Mouse (Mus musculus) retina, postnatal 7 days (tissue): Measurements from ENCODE around the gene Actn3.

Experiments
- DNase-seq: peaks from one replicate; pipeline ENCODE4 v3.0.0-alpha.2; 2012; ENCODE audit warnings: low read depth, low spot score

The Actn3 gene

DNA sequence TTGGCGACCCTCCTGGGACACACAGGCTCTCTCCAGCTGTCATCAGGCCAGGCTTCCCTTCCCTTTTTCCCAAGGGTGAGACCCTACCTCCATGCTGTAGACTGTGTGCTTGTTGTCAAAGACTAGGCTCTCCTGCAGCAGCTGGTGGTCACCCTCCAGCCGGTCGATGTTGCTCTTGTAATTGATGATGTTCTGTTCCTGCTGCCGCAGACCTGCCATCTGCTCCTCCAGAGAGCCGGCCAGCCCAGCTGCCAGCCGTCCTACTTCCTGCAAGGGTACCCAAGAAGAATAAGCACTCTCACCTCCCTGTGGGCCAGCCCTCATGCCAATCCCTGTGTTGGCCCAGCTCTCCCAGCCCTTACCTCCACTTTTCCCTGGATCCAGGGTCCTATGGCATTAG is 14.7 kb downstream of the Actn3 start:
- no peak for DNase-seq

DNA sequence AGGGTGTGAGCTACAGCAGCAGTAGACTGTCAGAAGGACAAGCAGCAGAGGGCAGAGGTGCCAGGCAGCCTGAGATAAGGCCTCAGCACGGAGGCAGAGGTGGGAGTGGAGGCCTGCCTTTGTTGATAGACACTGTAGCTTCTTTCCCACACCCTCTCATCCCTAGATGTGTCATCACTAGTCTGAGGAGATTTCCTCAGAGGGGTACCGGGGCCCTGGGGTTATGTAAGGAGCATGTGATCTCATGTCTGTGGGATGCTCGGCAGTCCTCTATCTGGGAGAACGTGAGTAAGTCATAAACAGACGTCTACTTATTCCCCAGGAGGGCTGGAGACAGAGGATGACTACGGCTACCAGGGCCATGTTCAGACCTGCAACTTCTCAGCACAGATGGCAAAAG is 18.6 kb downstream of the Actn3 start:
- DNase-seq, result no peak

DNA sequence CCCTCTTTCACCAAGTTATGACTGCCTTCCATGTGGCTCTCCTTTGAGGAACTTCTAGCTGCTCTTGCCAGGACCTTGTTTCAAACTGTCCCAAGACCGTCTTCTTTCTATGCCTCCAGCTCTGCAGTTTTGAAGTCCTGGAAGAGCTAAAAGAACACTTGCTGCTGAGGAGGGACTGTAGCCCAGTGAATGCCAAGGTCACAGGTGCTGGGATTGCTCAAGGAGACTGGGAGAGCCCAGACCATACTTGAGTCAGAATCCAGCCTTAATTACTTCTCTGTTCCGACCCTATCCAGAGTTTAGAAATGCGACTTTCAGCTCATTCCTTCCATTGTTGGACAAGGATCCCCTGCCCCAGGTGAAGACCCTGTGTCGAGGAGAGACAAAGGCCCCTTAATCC is 21.8 kb downstream of the Actn3 start:
- DNase-seq, result no peak

DNA sequence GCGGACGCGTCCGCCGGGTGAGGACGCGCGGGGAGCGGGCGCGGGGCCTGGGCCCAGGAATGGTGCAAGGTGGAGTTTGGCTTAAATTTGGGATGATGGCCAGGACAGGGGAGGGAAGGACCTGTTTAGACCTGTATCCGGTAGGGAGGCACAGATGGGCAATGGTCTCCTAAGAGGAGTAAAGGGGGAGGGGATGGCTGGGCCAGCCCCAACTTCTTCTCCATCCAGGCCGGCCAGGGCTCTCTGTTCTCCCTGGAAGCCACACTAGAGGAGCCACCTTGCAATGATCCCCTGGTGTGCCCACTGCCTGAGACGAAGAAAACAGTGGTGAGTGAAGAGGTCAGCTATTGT is 22.3 kb downstream of the Actn3 start:
- no peak for DNase-seq

DNA sequence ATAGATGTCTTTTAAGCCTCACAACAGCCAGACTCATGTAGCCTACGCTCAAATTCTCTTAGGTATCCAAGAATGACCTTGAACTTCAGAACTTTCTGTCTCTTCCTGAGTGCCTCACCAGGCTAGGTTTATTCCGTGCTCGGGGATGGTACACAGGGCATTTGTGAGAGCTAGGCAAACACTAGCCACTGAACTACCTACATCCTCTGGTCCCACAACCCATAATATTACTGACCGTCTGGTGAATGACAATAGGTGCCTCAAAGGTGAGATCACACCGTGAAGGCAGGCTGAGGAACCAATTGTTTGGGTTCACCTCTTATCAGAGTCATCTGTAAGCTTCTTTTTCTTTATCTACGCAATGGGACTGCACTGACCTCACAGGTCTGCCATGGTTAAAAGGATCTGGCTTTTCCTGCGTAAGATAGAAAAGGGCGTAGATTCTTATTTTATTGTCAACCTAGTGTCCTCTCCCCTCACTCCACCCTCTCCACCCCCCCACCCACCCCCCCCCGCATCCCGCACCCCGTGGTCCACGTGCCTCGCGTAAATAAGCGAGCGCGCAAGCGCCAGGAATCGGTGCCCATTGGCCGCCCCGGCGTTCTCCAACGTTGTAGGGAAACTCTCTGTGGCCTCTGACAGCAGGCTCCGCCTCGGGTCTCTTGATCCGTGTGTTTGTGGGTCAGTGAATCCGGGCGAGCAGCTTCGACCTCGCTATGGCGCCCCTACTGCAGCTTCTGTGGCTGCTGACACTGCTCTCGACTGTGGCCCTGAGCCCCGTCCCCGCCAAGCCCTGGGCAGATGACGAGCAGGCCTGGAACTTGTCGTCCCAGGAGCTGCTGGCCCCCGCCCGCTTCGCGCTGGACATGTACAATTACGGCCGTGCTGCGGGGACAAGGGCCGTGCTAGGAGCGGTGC is 22.9 kb downstream of the Actn3 start, which contains the start of gene Ctsf:
Gene Ctsf, plus strand, starts transcription at position 579 of the 918 bp plus-strand sequence.
- DNase-seq, result peak; percentile 91

DNA sequence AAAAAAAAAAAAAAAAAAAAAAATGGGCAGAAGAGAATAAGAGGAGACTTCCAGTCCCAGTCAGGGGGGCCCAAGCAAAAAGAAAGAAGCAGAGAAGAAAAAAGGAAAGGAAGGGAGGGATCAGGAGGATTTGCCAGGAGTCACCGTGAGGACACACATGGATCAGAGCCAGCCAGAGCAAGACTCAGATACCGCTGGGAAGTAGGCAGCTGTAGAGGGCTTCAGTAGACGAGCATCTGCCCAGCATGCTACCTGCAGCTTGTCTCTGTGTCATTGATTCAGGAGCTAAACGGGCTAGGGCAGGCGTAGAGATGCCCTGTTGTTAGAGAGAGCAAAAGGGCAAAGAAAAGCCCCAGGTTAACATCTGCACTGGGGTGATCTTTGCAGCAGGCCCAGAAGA is 27.4 kb downstream of the Actn3 start:
- no peak for DNase-seq

DNA sequence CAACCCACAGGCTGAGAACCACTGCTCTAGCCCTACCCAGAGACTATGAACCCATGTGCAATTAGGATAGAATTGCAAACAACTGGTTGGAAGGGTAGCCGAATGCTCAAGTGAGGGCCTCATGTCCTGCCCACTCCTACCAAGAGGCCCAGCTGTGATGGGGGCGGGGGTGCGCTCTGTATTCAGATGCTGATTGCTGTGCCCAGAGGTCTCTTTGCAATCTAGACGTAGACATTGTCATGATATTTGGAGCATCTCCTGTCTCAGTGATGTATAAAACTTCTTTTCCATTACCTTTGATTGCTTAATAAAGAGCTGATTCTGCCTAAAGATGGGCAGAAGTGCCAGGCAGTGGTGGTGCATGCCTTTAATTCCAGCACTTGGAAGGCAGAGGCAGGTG is 27.9 kb downstream of the Actn3 start:
- no peak for DNase-seq

DNA sequence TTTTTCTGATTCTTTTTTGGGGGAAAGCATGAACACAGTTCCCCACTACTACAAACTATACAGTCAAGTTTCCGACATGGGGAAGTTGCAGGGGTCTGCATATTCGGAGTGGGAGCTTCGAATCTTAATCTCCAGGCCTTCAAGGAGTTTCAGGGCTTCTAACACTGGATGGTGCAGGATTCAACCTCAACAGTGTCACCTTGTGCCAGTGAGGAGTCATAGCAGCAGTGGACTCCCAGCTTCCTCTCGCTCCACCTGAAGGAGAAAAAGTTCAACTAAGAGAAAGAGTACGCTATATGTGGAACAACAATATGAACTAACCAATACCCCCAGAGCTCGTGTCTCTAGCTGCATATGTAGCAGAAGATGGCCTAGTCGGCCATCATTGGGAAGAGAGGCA is 30.2 kb downstream of the Actn3 start:
- no peak for DNase-seq

DNA sequence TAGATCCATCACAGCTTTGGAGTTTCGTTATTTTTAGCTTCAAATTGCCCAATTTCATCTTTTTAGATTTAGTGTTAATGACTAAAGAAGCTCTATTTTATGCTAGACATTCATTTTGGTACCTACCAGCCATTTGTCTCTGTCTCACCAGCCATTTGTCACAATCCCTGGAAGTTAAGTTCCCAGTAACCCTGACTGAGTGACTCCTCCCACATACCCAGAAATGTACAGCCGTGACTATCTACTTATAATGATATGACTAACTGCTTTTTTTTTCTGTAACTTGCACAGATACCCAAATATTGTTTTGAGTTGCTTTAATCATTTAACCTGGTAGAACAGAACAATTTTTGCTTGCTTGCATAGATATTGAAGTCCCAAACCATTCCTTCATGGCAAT is 31.9 kb downstream of the Actn3 start:
- DNase-seq, result no peak

DNA sequence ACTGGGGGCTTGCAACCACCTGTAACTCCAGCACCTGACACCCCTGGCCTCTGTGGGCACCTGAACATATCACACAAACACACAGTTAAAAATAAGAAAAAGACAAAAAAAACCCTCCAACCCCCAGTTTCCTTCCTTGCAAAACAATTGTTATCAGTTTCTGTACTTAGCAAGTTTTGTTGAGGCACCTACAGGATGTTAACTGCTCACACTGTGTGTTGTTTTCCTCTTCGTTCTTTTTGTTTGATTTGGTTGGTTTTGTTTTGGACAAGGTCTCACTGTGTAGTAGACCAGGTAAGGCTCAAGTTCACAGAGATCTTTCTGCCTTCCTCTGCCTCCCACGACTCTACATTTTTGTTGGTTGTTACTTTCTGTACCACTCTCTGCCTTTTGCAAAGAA is 35.1 kb downstream of the Actn3 start:
- no peak for DNase-seq

DNA sequence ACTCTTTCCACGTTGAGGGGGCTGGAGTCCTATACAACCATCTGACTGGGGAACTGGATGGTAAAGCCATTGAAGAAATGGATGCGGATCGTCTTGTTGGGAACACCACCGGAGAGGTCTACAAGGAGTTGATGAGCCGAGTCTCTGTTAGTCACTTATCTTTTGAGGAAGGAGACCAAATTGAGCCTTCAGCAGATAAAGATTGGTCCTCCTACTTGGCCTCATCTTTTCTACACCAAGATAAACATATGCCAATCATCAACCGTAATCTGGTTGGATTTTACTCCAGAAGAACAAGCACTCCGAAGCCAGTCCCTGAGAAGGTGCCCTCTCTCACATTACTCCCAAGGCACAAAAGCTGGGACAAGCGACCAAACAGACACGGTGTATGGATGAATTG is 36.9 kb downstream of the Actn3 start:
- no peak for DNase-seq

DNA sequence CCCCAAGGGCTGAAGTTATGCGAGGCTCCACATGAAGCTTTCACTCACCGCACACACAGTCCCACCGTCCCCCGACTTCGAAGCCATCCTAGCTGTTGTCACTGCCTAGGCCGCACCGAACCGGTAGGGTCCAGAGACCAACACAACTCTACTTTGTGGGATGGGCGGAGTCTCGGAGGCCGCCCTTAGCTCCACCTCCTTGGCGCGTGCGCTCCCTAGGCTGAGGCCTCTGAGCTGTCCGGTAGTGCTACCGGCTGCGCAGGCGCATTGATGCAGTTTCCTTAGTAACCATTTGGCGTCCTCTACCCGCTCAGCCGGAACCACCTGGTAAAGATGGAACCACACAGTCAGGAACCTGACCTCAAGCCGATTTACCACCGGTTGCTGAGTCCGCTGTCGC is 38.6 kb downstream of the Actn3 start, which contains the start of the genes Ccs and Ccdc87:
Gene Ccs, minus strand, starts transcription at position 184 of the 400 bp plus-strand sequence.
Gene Ccdc87, plus strand, starts transcription at position 218 of the 400 bp plus-strand sequence.
- peak; percentile 91 for DNase-seq

DNA sequence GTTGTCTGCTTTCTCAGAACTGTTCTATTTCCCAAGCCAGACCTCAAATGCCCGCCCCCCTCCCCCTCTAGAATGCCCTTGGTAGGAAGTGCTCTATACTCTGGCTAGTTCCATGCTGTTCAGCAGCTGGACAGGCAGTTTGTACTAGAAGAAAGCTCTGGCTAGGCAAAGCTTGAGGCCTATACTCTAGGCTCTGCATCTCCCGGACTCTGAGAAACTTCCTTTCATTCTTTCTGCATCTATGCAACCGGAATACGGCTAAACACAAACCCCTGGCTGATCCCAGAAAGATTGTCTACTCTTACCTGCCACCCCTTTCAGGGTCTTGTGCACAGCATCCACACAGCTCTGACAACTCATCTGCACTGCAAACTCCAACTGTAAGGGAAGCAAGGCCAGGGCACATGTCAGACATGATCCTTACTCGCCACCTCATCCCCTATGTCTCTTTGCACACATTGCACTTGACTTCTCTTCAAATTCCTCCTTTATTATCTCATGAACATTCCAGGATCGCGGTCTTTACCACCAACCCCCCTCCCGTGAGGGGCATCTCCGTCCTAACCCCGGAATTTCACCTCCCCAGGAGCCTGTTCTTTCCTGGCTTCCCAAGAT is 39.1 kb downstream of the Actn3 start:
- no peak for DNase-seq

DNA sequence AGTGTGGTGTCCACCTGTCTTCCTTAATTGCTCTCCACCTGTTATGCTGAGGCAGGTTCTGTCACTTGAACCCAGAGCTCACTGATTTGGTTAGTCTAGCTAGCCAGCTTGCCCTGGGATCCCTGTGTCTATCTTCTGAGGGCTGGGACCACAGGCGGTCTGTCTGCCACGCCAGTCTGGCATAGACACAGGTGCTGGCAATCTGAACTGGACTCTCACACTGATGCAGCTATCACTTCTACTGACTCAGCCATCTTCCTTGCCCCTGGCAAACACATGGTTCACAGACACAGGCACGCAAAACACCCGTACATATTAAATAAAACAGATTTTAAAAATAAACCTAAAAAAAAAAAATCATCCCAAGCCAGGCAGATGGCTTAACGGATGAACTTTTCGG is 40.7 kb downstream of the Actn3 start:
- DNase-seq, result no peak

DNA sequence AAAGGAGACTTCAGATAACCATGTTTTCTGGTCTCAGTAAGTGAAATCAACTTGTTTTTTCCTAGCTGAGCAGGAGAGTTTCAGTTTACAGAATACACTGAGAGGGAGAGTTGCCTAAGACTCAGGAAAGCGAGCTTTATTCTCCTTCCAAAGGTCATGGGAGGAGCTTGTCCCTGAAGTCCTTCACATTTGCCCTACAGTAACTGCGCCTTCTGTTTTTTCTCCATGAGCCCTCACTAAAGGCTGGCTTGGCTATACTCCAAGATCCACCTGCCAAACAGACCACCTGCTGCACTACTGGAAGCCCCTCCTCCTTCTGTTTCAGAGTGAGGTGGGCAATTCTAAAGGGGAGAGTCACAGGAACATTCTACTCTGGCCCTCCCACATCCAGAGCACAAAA is 41.6 kb downstream of the Actn3 start:
- DNase-seq, result no peak

DNA sequence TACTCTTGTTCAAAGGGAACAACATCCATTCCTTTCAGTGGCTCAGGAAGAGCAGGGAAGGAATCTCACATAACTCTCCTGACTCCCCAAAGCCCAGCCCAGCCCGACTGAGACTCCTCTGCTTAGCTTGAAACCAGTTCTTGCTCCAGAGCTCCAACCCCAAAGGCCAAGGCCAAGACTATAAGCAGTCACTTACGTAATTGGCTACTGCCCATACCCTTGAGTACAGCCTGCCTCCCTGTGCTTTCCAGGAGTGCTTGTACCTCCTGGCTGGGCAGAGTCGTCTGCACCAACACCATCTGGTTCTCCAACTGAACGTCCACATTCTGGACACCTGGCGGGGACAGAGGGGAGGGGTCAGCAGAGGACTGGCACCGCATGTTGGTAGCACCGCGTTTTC is 43.7 kb downstream of the Actn3 start:
- DNase-seq, result no peak

DNA sequence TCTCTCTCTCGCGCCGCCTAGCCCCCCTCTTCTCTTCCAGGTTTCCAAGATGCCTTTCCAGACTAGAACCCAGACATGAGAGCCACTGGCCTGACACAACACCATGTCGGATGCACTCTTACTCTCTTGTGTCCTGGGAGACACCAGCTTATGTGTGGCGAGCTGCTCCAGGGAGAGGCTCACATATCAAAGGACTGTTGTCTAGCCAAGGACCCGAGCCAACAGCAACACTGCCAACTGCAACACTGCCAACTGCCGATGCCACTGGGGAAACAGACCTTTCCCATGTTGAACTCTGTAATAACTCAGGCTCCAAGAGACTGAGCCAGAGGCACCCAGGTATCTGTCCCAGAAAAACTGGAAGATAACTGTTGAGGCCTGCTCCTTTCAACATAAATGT is 48.6 kb downstream of the Actn3 start:
- no peak for DNase-seq

DNA sequence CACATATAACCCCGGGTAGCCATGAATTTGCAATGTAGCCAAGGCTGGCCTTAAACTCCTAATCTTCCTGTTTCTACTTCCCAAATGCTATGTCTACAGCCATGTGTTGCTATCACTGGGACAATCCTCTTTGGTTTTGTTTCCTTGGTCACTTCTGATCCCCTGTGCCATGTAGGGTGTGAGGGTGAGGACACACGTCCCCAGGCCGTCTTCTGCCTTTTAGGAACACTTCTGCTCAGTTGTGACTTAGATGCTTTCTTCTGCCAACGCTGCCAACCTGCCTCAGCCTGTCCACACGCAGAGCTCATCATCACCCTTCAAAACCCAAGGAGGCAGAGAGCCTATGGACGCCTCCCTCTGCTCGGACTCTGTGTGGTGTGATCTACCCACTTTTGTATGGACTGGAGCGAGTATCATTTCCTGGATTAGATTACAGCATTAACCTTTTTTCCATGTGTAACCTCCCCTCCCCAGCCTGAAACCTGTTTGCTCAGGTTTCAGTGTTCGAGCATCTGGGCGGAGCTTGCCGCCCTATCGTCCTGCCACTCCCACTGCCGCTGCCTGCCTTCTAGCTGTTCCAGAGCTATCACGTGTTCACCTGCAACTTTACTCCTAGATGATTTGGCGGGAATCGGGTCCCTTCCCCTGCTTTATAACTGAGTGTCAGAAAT is 49.1 kb downstream of the Actn3 start:
- no peak for DNase-seq

DNA sequence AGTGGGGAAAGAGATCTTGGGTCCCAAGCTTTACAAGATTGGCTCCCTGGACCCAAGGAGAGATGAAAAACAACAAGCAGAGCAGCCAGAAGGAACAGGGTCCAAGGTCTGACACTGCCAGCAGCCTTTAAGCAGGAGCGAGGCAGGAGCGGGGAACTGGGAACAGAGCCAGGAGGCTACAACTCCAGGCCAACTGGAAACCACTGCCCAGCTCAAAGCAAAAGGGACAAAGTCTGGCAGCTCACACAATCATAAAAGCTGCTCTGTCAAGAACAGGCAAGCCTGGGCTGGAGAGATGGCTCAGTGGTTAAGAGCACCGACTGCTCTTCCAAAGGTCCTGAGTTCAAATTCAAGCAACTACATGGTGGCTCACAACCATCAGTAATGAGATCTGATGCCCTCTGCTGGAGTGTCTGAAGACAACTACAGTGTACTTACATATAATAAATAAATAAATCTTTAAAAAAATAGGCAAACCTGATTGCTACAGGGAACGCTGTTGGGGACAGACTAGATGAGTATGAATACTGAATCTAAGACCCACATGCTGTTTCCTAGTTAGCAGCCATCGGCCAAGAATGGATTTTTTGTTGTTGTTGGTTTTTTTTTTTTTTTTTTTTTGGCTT is 56.9 kb downstream of the Actn3 start:
- DNase-seq, result no peak

DNA sequence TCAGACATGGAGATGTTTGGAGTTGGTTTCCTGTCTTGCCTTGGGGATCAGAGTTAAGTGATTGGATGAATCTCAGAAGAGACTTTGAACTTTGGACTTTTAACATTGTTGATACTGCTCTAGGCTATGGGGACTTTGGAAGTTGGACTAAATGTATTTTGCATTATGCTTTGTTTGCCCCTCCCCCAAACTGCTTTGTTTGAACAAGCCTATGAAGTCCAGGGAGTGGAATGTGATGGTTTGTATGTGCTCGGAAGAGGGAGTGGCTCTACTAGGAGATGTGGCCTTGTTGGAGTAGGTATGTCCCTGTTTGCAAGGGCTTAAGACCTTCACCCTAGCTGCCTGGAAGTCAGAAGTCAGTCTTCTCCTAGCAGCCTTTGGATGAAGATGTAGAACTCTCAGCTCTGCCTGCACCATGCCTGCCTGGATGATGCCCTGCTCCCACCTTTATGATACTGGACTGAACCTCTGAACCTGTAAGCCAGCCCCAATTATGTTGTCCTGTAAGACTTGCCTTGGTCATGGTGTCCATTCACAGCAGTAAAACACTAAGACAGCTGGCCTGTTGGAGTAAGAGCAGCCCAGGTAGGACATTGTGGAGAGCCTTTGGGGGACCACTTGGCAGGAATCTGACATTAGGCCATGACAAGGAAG is 60.4 kb downstream of the Actn3 start:
- no peak for DNase-seq

DNA sequence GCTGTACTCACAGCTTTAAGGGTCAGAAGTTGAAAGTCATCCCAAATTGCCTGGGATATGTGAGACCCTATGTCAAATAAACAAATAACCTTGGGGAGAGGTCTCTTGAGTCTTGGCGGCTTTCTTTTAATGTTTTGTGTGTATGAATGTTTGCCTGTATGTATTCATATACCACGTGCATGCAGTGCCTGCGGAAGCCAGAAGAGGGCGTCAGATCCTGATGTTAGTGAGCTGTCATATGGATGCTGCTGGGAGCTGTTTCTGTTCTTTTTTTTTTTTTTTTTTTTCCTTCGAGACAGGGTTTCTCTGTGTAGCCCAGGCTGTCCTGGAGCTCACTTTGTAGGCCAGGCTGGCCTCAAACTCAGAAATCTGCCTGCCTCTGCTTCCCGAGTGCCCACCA is 64.7 kb downstream of the Actn3 start:
- no peak for DNase-seq
